Mouse (Mus musculus): ENCODE data around the gene Cd207. TPM values are rescaled to one million over a fixed set of nuclear protein-coding genes. Genes with fewer than 3 reads are reported as not detected.

Gene Cd207
- polyA plus RNA-seq, 1 experiment from 2014 or later: not detected

DNA sequence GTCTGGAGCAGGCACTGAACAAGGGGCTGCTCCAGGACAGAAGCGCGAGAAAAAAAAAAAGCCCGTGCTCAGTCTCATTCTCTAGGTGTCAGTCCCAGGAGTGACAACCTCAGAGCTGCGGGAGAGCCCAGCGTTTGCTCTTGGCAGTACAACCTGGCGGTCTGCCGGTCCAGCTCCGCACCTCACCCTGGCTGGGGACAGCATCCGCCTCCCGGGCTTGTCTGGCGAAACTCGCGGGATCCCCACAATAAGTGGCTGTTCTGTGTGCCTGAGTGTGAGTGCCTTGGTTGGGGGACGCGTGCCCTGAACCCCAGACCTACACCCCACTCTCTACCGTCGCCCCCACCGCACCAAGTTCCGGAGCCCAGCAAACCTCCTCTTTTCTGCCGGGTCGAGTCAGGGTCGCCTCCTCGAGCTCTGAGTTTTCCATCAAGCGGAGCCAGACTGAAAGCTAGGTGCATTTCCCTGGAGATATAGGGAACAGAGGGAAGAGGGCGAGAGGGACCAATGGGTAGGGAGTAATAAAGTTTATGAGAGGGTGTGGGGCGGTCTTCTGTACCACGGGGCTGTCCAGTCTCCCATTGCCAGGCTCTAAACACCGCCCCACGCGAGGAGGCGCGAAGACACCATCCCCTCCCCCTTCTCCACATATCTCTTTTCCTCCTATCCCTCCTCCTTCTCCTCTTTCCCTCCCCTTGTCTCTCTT lies 32.9 kb upstream of the Cd207 start:
- H3K4me2 ChIP-seq (replicated peaks; ENCODE audit: low read depth): peak overlapping the region; percentile 55
- no peak overlapping the region for H3K27ac ChIP-seq (replicated peaks)
- peaks cover 55% of the 10 kb centered on the region for H3K27me3 ChIP-seq (ENCODE audit: control insufficient read depth, insufficient read depth, low read length)
- ATAC-seq (ENCODE audit: low FRiP score, low TSS enrichment) (peak; percentile 43; the same call in 1 of the 2 replicates), DNase-seq (ENCODE audit: low spot score) (no peak)
- no peak overlapping the region for H3K9ac ChIP-seq (ENCODE audit: low read length)
- H3K36me3 ChIP-seq (ENCODE audit: control insufficient read depth, insufficient read depth, low read length): no peaks in the 10 kb centered on the region
- no peaks in the 10 kb centered on the region for H3K9me3 ChIP-seq (ENCODE audit: control insufficient read depth, low read length)
- no peaks in the 10 kb centered on the region for H3K4me1 ChIP-seq (replicated peaks; ENCODE audit: control insufficient read depth, insufficient read depth)
- 1% methylated on average over 32 of the region's 32 CpGs for WGBS
- TF ChIP-seq CTCF (IDR thresholded peaks at IDR 0.05; ENCODE audit: low read depth): no peak
- TF ChIP-seq EP300 (optimal IDR thresholded peaks at IDR 0.05): no peak
- peak overlapping the region; percentile 35 for H3K4me3 ChIP-seq (ENCODE audit: low read depth, low read length)

DNA sequence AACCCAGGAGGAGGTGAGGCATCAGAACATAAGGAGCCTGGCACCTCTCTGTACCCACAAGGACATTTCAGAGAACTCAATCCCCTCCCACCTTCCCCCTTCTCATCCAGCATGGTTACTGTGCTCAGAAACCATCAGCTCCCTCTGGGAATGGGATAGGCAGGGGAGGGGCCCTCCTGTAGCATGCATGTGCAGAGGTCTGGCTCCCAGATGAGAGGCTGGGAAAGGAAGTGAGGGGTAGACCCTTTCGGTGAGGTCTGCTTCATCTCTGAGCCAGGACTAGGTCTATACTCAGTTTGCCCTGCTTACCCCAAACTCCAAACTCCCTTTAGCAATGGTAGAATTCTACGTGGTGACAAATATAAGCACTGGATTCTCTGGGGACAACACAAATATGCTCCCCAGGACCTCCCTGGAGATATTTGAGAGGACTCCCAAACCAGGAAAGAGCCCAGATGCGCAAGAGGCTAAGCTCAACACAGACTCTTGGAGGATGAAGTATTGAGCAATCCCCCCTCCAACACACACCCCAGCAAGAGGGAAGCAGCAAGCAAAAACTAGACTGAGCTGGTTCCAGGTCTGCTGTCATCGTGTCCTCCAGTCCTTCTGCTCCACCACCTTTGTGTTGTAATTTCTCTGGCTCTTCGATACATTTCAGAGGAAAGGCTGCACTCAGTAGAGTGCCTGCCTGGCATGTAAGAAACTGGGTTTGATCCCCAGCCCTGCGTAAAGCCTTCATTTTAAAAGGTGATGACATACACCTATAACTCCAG lies 30.3 kb upstream of the Cd207 start:
- Histone ChIP-seq H3K9ac (ENCODE audit: low read length) (no peak overlapping the region), H3K27ac (replicated peaks) (no peak overlapping the region), H3K9me3 (ENCODE audit: control insufficient read depth, low read length) (no peaks in the 10 kb centered on the region), H3K36me3 (ENCODE audit: control insufficient read depth, insufficient read depth, low read length) (no peaks in the 10 kb centered on the region), H3K4me2 (replicated peaks; ENCODE audit: low read depth) (no peak overlapping the region), H3K4me3 (ENCODE audit: low read depth, low read length) (no peak overlapping the region), H3K27me3 (ENCODE audit: control insufficient read depth, insufficient read depth, low read length) (peaks cover 48% of the 10 kb centered on the region), H3K4me1 (replicated peaks; ENCODE audit: control insufficient read depth, insufficient read depth) (no peaks in the 10 kb centered on the region)
- DNase-seq (ENCODE audit: low spot score): no peak
- WGBS: 8% methylated on average over 6 of the region's 6 CpGs
- no peak for TF ChIP-seq EP300 (optimal IDR thresholded peaks at IDR 0.05)
- TF ChIP-seq CTCF (IDR thresholded peaks at IDR 0.05; ENCODE audit: low read depth): no peak
- ATAC-seq (ENCODE audit: low FRiP score, low TSS enrichment): no peak

DNA sequence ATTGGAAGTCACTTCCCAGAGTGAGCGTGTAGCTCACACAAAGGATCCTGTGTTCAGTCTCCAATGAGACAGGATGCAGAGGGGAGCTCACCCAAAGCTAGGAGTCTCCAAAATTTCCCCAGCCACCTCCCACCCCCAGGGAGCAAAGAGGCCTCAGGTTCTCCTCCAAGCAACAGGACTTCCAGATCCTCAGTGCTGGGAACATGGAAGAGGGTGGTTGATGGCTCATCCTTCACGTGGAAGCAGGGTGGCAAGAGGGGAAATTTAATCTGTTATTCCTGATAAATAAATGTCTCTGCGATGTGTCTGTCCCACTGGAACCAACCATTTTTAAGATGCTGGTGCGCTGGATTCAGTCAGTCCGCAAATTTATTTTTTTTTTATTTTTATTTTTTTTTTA lies 27.0 kb upstream of the Cd207 start:
- H3K9ac ChIP-seq (ENCODE audit: low read length): no peak overlapping the region
- no peaks in the 10 kb centered on the region for H3K9me3 ChIP-seq (ENCODE audit: control insufficient read depth, low read length)
- H3K4me2 ChIP-seq (replicated peaks; ENCODE audit: low read depth): no peak overlapping the region
- DNase-seq (ENCODE audit: low spot score) (no peak), ATAC-seq (ENCODE audit: low FRiP score, low TSS enrichment) (no peak)
- no peak overlapping the region for H3K4me3 ChIP-seq (ENCODE audit: low read depth, low read length)
- no peaks in the 10 kb centered on the region for H3K36me3 ChIP-seq (ENCODE audit: control insufficient read depth, insufficient read depth, low read length)
- peaks cover 42% of the 10 kb centered on the region for H3K27me3 ChIP-seq (ENCODE audit: control insufficient read depth, insufficient read depth, low read length)
- no peaks in the 10 kb centered on the region for H3K4me1 ChIP-seq (replicated peaks; ENCODE audit: control insufficient read depth, insufficient read depth)
- H3K27ac ChIP-seq (replicated peaks): no peak overlapping the region
- WGBS: 16% methylated on average over 5 of the region's 5 CpGs
- no peak for TF ChIP-seq CTCF (IDR thresholded peaks at IDR 0.05; ENCODE audit: low read depth)
- no peak for TF ChIP-seq EP300 (optimal IDR thresholded peaks at IDR 0.05)

DNA sequence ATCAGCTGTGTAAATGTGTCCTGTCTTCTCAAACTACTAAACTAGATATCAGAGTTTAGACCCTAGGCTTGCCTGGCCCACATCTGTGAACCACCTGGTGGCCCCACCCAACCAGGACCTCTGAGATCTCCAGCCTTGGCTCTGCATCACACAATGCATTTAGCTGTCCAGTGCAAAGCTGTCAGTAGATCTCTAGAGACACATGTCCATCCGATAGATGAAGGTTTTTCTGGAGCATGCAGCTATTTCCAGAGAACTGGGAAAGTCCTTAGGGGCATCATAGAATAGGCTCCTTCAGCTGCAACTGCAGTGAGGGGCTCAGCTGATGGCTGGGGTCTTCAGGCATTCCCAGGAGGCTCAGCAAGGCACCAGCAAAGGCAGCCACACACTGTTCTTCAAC lies 26.6 kb upstream of the Cd207 start:
- no peak overlapping the region for H3K27ac ChIP-seq (replicated peaks)
- H3K27me3 ChIP-seq (ENCODE audit: control insufficient read depth, insufficient read depth, low read length): peaks cover 44% of the 10 kb centered on the region
- no peak for ATAC-seq (ENCODE audit: low FRiP score, low TSS enrichment)
- no peak overlapping the region for H3K9ac ChIP-seq (ENCODE audit: low read length)
- no peak for DNase-seq (ENCODE audit: low spot score)
- TF ChIP-seq EP300 (optimal IDR thresholded peaks at IDR 0.05) (no peak), CTCF (IDR thresholded peaks at IDR 0.05; ENCODE audit: low read depth) (no peak)
- H3K36me3 ChIP-seq (ENCODE audit: control insufficient read depth, insufficient read depth, low read length): no peaks in the 10 kb centered on the region
- H3K4me1 ChIP-seq (replicated peaks; ENCODE audit: control insufficient read depth, insufficient read depth): no peaks in the 10 kb centered on the region
- no peaks in the 10 kb centered on the region for H3K9me3 ChIP-seq (ENCODE audit: control insufficient read depth, low read length)
- no peak overlapping the region for H3K4me2 ChIP-seq (replicated peaks; ENCODE audit: low read depth)
- 7% methylated on average over 1 of the region's 1 CpGs for WGBS
- no peak overlapping the region for H3K4me3 ChIP-seq (ENCODE audit: low read depth, low read length)

DNA sequence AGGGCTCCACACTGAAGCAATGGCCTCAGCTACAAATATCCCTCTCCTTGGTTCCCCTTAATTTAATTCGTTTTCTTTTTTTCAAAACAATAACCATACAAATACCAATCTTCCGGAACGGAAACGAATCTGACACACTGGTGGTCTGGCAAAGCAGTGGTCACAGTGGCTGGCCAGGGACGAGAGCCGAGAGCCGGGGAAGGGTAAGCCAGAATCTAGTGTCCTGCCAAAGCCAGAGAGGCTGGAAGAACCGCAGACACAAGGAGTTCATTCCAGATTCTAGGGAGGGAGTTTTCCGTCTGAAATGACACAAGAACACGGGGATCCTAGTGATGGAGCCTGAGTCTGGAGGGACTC lies 26.0 kb upstream of the Cd207 start:
- Histone ChIP-seq H3K27me3 (ENCODE audit: control insufficient read depth, insufficient read depth, low read length) (peaks cover 45% of the 10 kb centered on the region), H3K36me3 (ENCODE audit: control insufficient read depth, insufficient read depth, low read length) (no peaks in the 10 kb centered on the region), H3K9me3 (ENCODE audit: control insufficient read depth, low read length) (no peaks in the 10 kb centered on the region), H3K27ac (replicated peaks) (no peak overlapping the region), H3K4me3 (ENCODE audit: low read depth, low read length) (no peak overlapping the region), H3K9ac (ENCODE audit: low read length) (no peak overlapping the region), H3K4me2 (replicated peaks; ENCODE audit: low read depth) (no peak overlapping the region), H3K4me1 (replicated peaks; ENCODE audit: control insufficient read depth, insufficient read depth) (no peaks in the 10 kb centered on the region)
- ATAC-seq (ENCODE audit: low FRiP score, low TSS enrichment): no peak
- DNase-seq (ENCODE audit: low spot score): no peak
- no peak for TF ChIP-seq CTCF (IDR thresholded peaks at IDR 0.05; ENCODE audit: low read depth)
- no peak for TF ChIP-seq EP300 (optimal IDR thresholded peaks at IDR 0.05)
- 1% methylated on average over 10 of the region's 10 CpGs for WGBS
